Mouse (Mus musculus): ENCODE data around the gene Elmod1. TPM values are rescaled to one million over a fixed set of nuclear protein-coding genes. Genes with fewer than 3 reads are reported as not detected.

Gene Elmod1
- polyA plus RNA-seq, 1 experiment from 2014 or later, result 2.8 TPM

DNA sequence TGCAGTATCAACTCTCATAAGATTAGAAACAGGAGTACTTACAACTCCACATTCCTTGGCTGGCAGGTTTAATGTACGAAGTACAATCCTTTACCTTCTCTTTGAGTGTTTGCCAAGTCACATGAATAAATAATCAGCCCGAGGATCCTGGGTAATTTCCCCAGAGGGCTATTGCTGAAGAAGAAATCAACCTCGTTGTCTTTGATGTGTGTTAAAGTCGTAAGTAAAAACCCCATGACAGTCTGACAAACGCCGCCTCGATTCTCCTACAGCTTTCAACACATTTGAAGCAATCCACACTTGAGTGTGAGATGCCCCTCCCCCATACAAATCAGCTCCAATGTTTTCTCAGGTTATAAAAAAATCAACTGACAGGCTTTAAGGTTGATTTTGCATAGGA is 44.2 kb downstream of the Elmod1 start:
- no peak overlapping the region for H3K27ac ChIP-seq (ENCODE audit: low read depth, low read length)

DNA sequence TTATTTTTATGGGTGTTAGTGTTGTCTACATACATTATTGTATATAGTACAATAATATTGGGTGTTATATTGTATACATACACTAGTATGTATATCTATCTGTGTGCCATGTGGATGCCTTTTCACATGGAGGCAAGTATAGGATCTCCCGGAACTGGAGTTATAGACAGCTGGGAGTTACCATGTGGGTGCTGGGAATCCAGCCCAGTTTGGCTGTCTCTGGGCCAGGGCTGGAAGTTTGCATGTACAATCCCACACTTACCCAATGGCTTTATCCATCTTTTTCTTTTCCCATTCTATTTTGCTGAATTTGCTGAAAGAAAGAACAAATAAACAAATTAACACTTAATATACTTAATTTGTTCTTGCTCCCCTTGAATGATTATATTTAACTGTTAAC is 54.0 kb downstream of the Elmod1 start:
- Histone ChIP-seq H3K4me2 (ENCODE audit: low read depth, low read length, severe bottlenecking) (no peak overlapping the region), H3K4me3 (ENCODE audit: low read depth, low read length) (no peak overlapping the region), H3K27me3 (ENCODE audit: control insufficient read depth, insufficient read depth, low read length) (no peaks in the 10 kb centered on the region), H3K9ac (ENCODE audit: low read length) (no peak overlapping the region), H3K36me3 (ENCODE audit: control insufficient read depth, insufficient read depth, low read length) (no peaks in the 10 kb centered on the region), H3K27ac (ENCODE audit: low read depth, low read length) (no peak overlapping the region), H3K9me3 (ENCODE audit: control insufficient read depth, low read length) (no peaks in the 10 kb centered on the region), H3K4me1 (replicated peaks; ENCODE audit: control insufficient read depth, insufficient read depth, low read length) (no peaks in the 10 kb centered on the region)
- 97% methylated on average over 1 of the region's 1 CpGs for WGBS
- no peak for DNase-seq (ENCODE audit: low spot score)
- no peak for ATAC-seq (replicated peaks; ENCODE audit: low FRiP score)

More for the DNA sequence above, 44.2 kb downstream of the Elmod1 start:
- no peaks in the 10 kb centered on the region for H3K36me3 ChIP-seq (ENCODE audit: control insufficient read depth, insufficient read depth, low read length)
- H3K4me1 ChIP-seq (replicated peaks; ENCODE audit: control insufficient read depth, insufficient read depth, low read length), result no peaks in the 10 kb centered on the region
- WGBS, result 74% methylated on average over 7 of the region's 7 CpGs
- H3K9ac ChIP-seq (ENCODE audit: low read length), result no peak overlapping the region
- no peaks in the 10 kb centered on the region for H3K27me3 ChIP-seq (ENCODE audit: control insufficient read depth, insufficient read depth, low read length)
- H3K4me3 ChIP-seq (ENCODE audit: low read depth, low read length), result no peak overlapping the region
- H3K9me3 ChIP-seq (ENCODE audit: control insufficient read depth, low read length), result no peaks in the 10 kb centered on the region
- no peak overlapping the region for H3K4me2 ChIP-seq (ENCODE audit: low read depth, low read length, severe bottlenecking)
- DNase-seq (ENCODE audit: low spot score) (no peak), ATAC-seq (replicated peaks; ENCODE audit: low FRiP score) (no peak)

DNA sequence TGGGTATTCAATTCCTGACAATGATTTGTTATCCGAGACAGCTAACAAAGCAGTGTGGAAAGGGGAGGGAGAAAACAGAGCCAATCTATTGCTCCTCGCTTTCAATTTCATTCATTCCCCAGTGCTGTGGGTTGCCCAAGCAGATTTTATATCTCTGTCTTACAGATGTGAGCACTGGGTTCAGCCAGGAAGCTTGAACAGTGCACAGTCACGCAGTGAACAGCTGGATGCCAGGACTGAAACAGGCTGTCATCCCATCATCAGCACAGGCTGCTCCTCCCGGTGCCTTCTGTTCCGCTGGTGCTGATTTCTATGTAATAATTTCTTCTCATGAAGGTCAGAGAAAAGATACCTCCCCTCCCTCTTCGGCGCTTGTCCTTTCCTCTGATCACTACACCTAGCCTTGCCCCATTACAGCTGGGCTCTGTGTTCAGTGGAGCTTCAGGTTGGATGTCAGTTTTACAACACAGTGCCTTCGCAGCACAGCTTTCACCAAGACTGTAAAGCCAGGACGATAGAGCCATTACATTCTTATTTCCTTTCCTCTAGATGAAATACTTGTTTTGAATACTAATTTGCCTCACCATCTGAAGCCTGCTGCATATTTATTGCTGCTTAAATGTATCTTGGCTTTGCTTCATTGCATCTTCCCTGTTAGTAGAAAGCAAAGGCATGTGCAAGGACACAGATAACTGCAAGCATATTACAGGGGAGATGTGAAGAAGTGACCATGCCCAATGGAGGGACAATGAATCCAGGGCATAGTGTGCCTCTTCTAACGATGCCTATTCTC is 59.0 kb downstream of the Elmod1 start:
- Histone ChIP-seq H3K9me3 (ENCODE audit: control insufficient read depth, low read length) (no peaks in the 10 kb centered on the region), H3K27me3 (ENCODE audit: control insufficient read depth, insufficient read depth, low read length) (no peaks in the 10 kb centered on the region), H3K4me1 (replicated peaks; ENCODE audit: control insufficient read depth, insufficient read depth, low read length) (no peaks in the 10 kb centered on the region), H3K4me3 (ENCODE audit: low read depth, low read length) (no peak overlapping the region), H3K27ac (ENCODE audit: low read depth, low read length) (no peak overlapping the region), H3K36me3 (ENCODE audit: control insufficient read depth, insufficient read depth, low read length) (no peaks in the 10 kb centered on the region), H3K4me2 (ENCODE audit: low read depth, low read length, severe bottlenecking) (no peak overlapping the region), H3K9ac (ENCODE audit: low read length) (no peak overlapping the region)
- 81% methylated on average over 10 of the region's 10 CpGs for WGBS
- ATAC-seq (replicated peaks; ENCODE audit: low FRiP score), result no peak
- no peak for DNase-seq (ENCODE audit: low spot score)

DNA sequence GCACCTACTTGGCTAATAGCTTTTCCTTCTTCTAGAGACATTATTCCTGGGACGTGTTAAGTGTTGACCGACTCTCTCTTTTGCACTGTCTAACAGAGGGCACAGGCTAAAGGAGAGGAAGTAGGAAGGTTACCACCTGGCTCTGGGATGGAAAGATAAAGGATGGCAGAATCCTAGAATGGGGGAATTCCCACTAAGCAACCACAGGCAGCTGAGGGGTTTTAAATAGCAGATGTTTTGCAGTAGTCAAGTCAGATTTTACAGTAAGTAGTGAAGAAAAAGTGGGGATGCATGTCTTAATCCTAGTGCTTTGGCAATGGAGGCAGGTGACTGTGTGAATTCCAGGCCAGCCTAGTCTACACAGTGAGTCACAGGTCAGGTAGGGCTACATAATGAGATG is 64.3 kb downstream of the Elmod1 start:
- no peak overlapping the region for H3K9ac ChIP-seq (ENCODE audit: low read length)
- no peaks in the 10 kb centered on the region for H3K27me3 ChIP-seq (ENCODE audit: control insufficient read depth, insufficient read depth, low read length)
- no peak for ATAC-seq (replicated peaks; ENCODE audit: low FRiP score)
- 92% methylated on average over 2 of the region's 2 CpGs for WGBS
- no peaks in the 10 kb centered on the region for H3K4me1 ChIP-seq (replicated peaks; ENCODE audit: control insufficient read depth, insufficient read depth, low read length)
- H3K36me3 ChIP-seq (ENCODE audit: control insufficient read depth, insufficient read depth, low read length), result no peaks in the 10 kb centered on the region
- no peak for DNase-seq (ENCODE audit: low spot score)
- no peak overlapping the region for H3K27ac ChIP-seq (ENCODE audit: low read depth, low read length)
- H3K4me2 ChIP-seq (ENCODE audit: low read depth, low read length, severe bottlenecking), result no peak overlapping the region
- no peaks in the 10 kb centered on the region for H3K9me3 ChIP-seq (ENCODE audit: control insufficient read depth, low read length)
- no peak overlapping the region for H3K4me3 ChIP-seq (ENCODE audit: low read depth, low read length)

DNA sequence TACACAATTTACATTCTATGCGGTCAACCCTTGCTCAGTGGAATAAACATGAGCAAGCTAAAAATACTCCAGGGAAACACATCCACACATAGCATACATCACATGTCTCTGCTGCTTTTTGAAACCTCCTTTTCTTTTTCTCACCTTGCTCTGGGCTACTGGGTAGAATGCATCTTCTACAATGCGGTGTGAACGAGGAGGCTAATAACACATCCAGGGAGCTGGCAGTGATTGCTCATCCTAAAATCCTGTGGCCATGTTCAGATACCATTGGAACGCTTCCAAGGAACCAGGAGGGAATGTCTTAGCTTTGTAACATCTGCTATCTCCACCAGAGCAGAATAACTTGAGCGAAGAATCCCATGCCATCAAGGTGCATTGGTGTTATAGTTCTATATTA is 64.8 kb downstream of the Elmod1 start:
- DNase-seq (ENCODE audit: low spot score) (no peak), ATAC-seq (replicated peaks; ENCODE audit: low FRiP score) (no peak)
- no peak overlapping the region for H3K9ac ChIP-seq (ENCODE audit: low read length)
- H3K9me3 ChIP-seq (ENCODE audit: control insufficient read depth, low read length), result no peaks in the 10 kb centered on the region
- H3K4me3 ChIP-seq (ENCODE audit: low read depth, low read length), result no peak overlapping the region
- no peak overlapping the region for H3K4me2 ChIP-seq (ENCODE audit: low read depth, low read length, severe bottlenecking)
- no peak overlapping the region for H3K27ac ChIP-seq (ENCODE audit: low read depth, low read length)
- H3K36me3 ChIP-seq (ENCODE audit: control insufficient read depth, insufficient read depth, low read length), result no peaks in the 10 kb centered on the region
- no peaks in the 10 kb centered on the region for H3K27me3 ChIP-seq (ENCODE audit: control insufficient read depth, insufficient read depth, low read length)
- no peaks in the 10 kb centered on the region for H3K4me1 ChIP-seq (replicated peaks; ENCODE audit: control insufficient read depth, insufficient read depth, low read length)
- 90% methylated on average over 5 of the region's 5 CpGs for WGBS

DNA sequence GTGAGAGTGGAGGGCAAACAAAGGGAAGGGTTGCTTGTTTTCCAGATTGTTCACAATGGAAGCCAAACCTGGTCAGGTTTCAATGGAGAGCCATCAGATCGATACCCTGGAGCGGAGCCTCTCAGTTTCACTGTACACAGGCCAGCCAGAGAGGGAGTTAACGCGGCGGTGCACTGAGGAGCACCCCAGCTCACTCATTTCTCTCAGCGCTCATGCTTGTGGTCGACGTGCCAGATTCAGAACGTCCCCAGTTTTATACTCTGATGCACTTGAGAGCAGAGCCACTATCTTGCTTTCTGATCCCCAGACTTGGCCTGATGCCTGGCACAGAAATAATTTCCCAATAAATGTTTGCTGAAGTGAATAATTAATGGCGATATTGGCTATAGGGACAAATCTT is 68.3 kb downstream of the Elmod1 start:
- DNase-seq (ENCODE audit: low spot score) (no peak), ATAC-seq (replicated peaks; ENCODE audit: low FRiP score) (no peak)
- no peak overlapping the region for H3K27ac ChIP-seq (ENCODE audit: low read depth, low read length)
- no peak overlapping the region for H3K4me3 ChIP-seq (ENCODE audit: low read depth, low read length)
- H3K9ac ChIP-seq (ENCODE audit: low read length), result no peak overlapping the region
- no peaks in the 10 kb centered on the region for H3K4me1 ChIP-seq (replicated peaks; ENCODE audit: control insufficient read depth, insufficient read depth, low read length)
- no peaks in the 10 kb centered on the region for H3K27me3 ChIP-seq (ENCODE audit: control insufficient read depth, insufficient read depth, low read length)
- no peaks in the 10 kb centered on the region for H3K36me3 ChIP-seq (ENCODE audit: control insufficient read depth, insufficient read depth, low read length)
- no peak overlapping the region for H3K4me2 ChIP-seq (ENCODE audit: low read depth, low read length, severe bottlenecking)
- no peaks in the 10 kb centered on the region for H3K9me3 ChIP-seq (ENCODE audit: control insufficient read depth, low read length)
- 90% methylated on average over 10 of the region's 10 CpGs for WGBS

DNA sequence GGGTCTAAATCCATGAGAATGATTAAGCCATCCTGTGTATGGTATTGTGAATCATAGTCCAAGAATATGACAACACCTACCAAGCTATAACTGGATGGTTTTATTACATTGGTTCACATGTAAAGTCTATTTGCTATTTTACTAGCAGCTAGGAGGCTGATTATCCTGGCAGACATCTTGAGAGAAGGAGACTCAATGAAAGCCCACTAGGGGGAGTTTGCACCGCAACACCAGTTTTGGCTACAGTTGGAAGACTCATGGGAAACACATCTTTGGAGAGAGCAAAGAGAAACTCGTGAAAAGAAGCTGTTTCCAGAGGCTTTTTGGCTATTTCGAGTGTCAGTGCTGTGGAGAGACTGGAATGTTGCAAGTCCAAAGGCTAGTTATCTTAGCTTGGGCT is 69.7 kb downstream of the Elmod1 start:
- Histone ChIP-seq H3K4me3 (ENCODE audit: low read depth, low read length) (no peak overlapping the region), H3K4me2 (ENCODE audit: low read depth, low read length, severe bottlenecking) (no peak overlapping the region), H3K36me3 (ENCODE audit: control insufficient read depth, insufficient read depth, low read length) (no peaks in the 10 kb centered on the region), H3K27ac (ENCODE audit: low read depth, low read length) (no peak overlapping the region), H3K4me1 (replicated peaks; ENCODE audit: control insufficient read depth, insufficient read depth, low read length) (no peaks in the 10 kb centered on the region), H3K27me3 (ENCODE audit: control insufficient read depth, insufficient read depth, low read length) (no peaks in the 10 kb centered on the region), H3K9ac (ENCODE audit: low read length) (no peak overlapping the region), H3K9me3 (ENCODE audit: control insufficient read depth, low read length) (no peaks in the 10 kb centered on the region)
- 61% methylated on average over 3 of the region's 3 CpGs for WGBS
- DNase-seq (ENCODE audit: low spot score), result no peak
- ATAC-seq (replicated peaks; ENCODE audit: low FRiP score), result no peak

DNA sequence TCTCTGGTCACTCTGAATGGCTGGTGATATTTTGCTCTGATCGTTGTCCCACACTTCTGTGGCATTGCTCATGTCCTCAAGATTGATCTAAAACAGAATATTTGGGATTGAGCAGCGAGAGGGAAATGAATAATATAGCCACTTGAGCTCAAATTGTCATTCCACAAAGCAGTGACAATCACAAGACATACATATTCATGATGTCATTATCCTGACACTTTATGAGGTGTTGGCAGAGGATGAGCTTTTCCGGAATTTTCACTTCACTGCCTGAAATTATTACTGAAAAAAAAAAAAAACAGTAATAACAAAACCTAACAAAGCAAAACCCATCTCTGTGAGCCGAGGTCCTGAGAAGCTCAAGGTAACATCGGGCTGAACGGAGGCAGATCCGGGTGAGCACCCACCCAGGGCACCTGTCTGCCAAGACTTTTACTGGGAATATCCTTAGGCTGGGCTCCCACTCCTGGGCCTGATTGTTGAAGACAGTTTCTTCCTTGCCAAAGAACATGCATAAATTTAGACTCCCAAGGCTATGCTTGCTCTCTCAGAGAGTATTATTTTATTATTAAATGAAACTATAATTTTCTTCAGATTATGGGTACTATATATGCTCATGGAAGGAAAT is 71.8 kb downstream of the Elmod1 start:
- Histone ChIP-seq H3K9ac (ENCODE audit: low read length) (no peak overlapping the region), H3K4me2 (ENCODE audit: low read depth, low read length, severe bottlenecking) (no peak overlapping the region), H3K36me3 (ENCODE audit: control insufficient read depth, insufficient read depth, low read length) (no peaks in the 10 kb centered on the region), H3K4me3 (ENCODE audit: low read depth, low read length) (no peak overlapping the region), H3K4me1 (replicated peaks; ENCODE audit: control insufficient read depth, insufficient read depth, low read length) (no peaks in the 10 kb centered on the region), H3K27me3 (ENCODE audit: control insufficient read depth, insufficient read depth, low read length) (no peaks in the 10 kb centered on the region), H3K9me3 (ENCODE audit: control insufficient read depth, low read length) (no peaks in the 10 kb centered on the region), H3K27ac (ENCODE audit: low read depth, low read length) (no peak overlapping the region)
- DNase-seq (ENCODE audit: low spot score) (no peak), ATAC-seq (replicated peaks; ENCODE audit: low FRiP score) (no peak)
- WGBS, result 85% methylated on average over 7 of the region's 7 CpGs

DNA sequence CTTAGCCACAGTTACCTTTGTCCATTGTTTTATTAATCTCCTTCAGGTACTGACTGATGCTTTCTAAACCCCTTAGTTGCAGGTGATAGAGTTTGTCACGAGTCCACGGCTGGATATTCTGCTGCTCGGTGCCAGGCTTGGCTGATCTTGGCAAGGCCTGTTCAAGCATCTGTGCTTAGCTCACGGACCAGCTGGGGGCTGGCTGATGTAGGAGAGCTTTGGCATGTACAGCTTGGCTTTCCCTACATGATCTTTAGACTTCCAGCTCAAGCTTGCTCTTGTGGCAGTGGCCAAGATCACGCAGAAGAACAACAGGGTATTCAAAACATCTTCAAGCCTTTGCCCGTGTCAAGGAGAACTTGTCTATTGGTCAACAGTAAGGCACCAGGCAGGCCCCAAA is 75.3 kb downstream of the Elmod1 start:
- H3K4me2 ChIP-seq (ENCODE audit: low read depth, low read length, severe bottlenecking), result no peak overlapping the region
- H3K9ac ChIP-seq (ENCODE audit: low read length), result no peak overlapping the region
- H3K36me3 ChIP-seq (ENCODE audit: control insufficient read depth, insufficient read depth, low read length), result no peaks in the 10 kb centered on the region
- ATAC-seq (replicated peaks; ENCODE audit: low FRiP score) (no peak), DNase-seq (ENCODE audit: low spot score) (no peak)
- H3K27ac ChIP-seq (ENCODE audit: low read depth, low read length), result no peak overlapping the region
- H3K9me3 ChIP-seq (ENCODE audit: control insufficient read depth, low read length), result no peaks in the 10 kb centered on the region
- H3K4me1 ChIP-seq (replicated peaks; ENCODE audit: control insufficient read depth, insufficient read depth, low read length), result no peaks in the 10 kb centered on the region
- no peak overlapping the region for H3K4me3 ChIP-seq (ENCODE audit: low read depth, low read length)
- H3K27me3 ChIP-seq (ENCODE audit: control insufficient read depth, insufficient read depth, low read length), result no peaks in the 10 kb centered on the region
- WGBS, result 84% methylated on average over 6 of the region's 6 CpGs

Data from forebrain, embryonic 11.5 days (tissue).